ENCODE assay signal across 26 mouse cellular contexts in genomic region chr1:128504371-128504770, GRCm38 (mm10).
"Had no signal": no experiment of that assay in that cellular context is flagged by ENCODE, and none has a peak within 500 bp of the region (broad histone marks: within the 10 kb centered on the region; RNA-seq: fewer than 3 reads in every experiment).

No protein-coding gene starts in this region.

- ATAC-seq: hindbrain, postnatal 0 days; intestine, embryonic 16.5 days; liver, postnatal 0 days had no signal

- H3K4me3 ChIP-seq: heart, embryonic 13.5 days; heart, embryonic 15.5 days; hindbrain, embryonic 13.5 days; hindbrain, embryonic 15.5 days; kidney, embryonic 15.5 days; layer of hippocampus, adult 2 months; left cerebral cortex, adult 2 months; limb, embryonic 10.5 days; limb, embryonic 12.5 days; liver, embryonic 13.5 days; liver, embryonic 15.5 days had no signal

- H3K9me3 ChIP-seq: heart, embryonic 15.5 days; hindbrain, embryonic 15.5 days; kidney, embryonic 15.5 days; limb, embryonic 10.5 days; limb, embryonic 12.5 days; liver, embryonic 13.5 days; liver, embryonic 15.5 days had no signal

- H3K36me3 ChIP-seq: heart, embryonic 13.5 days; heart, embryonic 15.5 days; hindbrain, embryonic 15.5 days; kidney, embryonic 15.5 days; limb, embryonic 10.5 days; limb, embryonic 12.5 days; liver, embryonic 13.5 days; liver, embryonic 15.5 days had no signal

- DNase-seq: gastrocnemius, postnatal 14 days; gastrocnemius, postnatal 36 days; heart, adult 18-20 months; heart, postnatal 14 days; heart, postnatal 36 days; kidney, adult 11 months; kidney, adult 2 months; kidney, adult 9 months; kidney, postnatal 14 days; kidney, postnatal 4 days; liver; liver, embryonic 13.5 days; liver, postnatal 0 days had no signal

- H3K9ac ChIP-seq: heart, embryonic 13.5 days; heart, embryonic 15.5 days; hindbrain, embryonic 13.5 days; hindbrain, embryonic 15.5 days; kidney, embryonic 15.5 days; limb, embryonic 12.5 days; liver, embryonic 13.5 days; liver, embryonic 15.5 days; liver, postnatal 0 days had no signal

- H3K27me3 ChIP-seq: heart, embryonic 13.5 days; heart, embryonic 15.5 days; hindbrain, embryonic 13.5 days; hindbrain, embryonic 15.5 days; kidney, embryonic 15.5 days; limb, embryonic 12.5 days; liver, embryonic 13.5 days; liver, embryonic 15.5 days had no signal

- H3K4me1 ChIP-seq: heart, embryonic 13.5 days; heart, embryonic 15.5 days; hindbrain, embryonic 13.5 days; hindbrain, embryonic 15.5 days; kidney, embryonic 15.5 days; limb, embryonic 12.5 days; liver, embryonic 13.5 days had no signal

- H3K27ac ChIP-seq: heart, embryonic 13.5 days; heart, embryonic 15.5 days; hindbrain, embryonic 13.5 days; hindbrain, embryonic 15.5 days; hindbrain, postnatal 0 days; kidney, embryonic 15.5 days; kidney, postnatal 0 days; layer of hippocampus, adult 2 months; left cerebral cortex, adult 2 months; limb, embryonic 10.5 days; limb, embryonic 12.5 days; liver, embryonic 13.5 days; liver, embryonic 15.5 days had no signal
